Mouse (Mus musculus) lung, postnatal 4 days (tissue): ENCODE results near the gene Get4.

ENCODE experiments used
- DNase-seq, 2 experiments: peaks; one replicate each; pipeline ENCODE4 v3.0.0; 2021

The Get4 gene

GRCm38 (mm10) chr5:139252081-139252909, at the start of gene Get4:
TSS of gene Get4 (plus strand) at chr5:139252324.
- DNase-seq, result peak; percentile 100

DNA sequence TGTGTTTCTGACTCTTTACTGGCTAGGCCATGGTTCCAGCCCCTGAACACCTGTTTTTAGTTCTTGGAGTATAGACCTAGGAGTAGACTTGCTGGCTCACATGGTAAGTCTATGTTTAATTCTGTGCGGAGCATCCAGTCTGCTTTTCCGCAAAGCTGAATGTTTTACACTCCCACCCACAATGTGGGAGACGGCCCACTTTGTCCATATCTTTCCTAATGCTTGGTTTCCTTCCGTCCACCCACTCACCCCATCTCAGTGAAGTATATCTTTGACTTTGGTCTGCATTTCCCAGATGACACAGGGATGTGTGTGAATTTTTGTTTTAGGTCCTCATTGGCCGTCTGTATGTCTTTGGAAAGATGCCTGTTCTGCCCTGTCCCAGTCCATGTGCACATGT, 48.8 kb upstream of the Get4 start:
- DNase-seq, result no peak

DNA sequence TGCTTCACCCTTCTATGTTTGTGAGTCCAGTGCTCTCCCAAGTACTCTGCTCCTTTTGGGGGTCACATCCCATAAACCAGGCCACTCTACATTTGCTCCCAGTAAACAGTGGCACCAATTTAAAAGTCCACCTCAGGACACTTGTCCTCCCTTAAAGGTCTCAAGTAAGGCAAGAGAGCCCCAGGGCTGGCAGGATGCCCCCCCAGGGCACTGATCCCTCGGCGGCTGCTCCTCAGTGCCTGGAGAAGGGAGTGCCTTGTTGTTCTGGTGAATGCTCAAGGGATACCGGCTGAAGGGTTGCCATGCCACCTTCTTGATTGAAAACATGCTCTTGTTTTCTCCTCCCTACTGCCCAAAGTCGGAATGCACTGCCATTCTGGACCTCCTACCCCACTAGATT, 46.0 kb upstream of the Get4 start:
- DNase-seq, result no peak

- no peak for DNase-seq
These were observed 45.6 kb upstream of the Get4 start for GRCm38 (mm10) chr5:139206525-139206924.

GRCm38 (mm10) chr5:139208183-139208582, 43.9 kb upstream of the Get4 start:
- DNase-seq, result no peak

GRCm38 (mm10) chr5:139208871-139209684, 43.0 kb upstream of the Get4 start:
- DNase-seq, result no peak

GRCm38 (mm10) chr5:139209685-139210026, 42.5 kb upstream of the Get4 start:
- no peak for DNase-seq

DNA sequence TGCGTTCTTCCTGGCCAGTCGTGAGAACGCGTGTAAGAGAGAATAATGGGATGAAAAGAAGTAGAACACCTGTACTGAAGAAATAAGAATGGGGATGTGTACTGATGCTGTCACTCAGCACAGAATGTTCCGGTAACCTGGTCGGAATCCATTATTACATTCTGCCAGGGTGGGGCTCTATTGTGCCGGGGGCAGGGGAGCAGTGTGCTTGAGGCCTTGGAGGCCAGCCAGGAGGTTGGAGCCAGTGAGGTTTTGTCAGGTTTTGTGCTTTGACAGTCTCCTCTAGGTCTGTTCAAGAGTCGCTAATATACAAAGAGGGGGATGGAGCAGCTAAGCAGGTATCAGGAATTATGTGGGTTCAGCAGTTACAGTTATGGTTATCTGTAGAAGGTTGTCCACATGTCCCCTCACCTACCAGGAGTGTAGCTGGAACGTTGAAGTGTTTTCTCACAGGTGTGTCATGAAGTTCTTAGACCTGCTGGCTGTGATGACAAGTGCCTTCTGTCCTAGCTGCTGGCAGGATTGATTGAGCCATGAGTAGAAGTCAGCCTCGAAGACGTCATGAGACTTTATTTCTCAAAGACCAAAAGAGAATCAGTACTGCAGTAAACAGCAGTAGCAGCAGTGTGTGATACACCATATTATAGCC, 40.3 kb upstream of the Get4 start:
- peak in 1 of 2 experiments; percentile 36 for DNase-seq

- DNase-seq, result no peak
These were observed 37.8 kb upstream of the Get4 start for GRCm38 (mm10) chr5:139214298-139214697.

DNA sequence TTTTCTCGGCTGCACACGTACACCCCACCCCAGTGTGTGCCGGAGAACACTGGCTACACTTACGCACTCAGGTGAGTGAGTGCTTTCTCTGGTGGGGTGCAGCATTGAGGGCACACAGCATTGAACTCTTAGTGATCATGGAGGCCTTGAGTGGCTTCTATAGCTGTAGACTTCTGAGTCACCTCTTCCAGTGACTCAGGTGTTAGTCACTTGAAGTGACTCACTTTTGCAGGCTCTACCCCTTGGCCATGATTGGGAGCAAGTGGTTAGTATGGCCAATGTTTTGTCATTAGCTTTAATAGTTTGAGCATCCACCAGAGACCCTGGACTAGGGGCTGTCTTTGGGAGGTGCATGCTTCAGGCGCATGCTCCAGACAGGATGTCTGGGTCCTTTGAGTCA, 36.9 kb upstream of the Get4 start:
- DNase-seq, result no peak

DNA sequence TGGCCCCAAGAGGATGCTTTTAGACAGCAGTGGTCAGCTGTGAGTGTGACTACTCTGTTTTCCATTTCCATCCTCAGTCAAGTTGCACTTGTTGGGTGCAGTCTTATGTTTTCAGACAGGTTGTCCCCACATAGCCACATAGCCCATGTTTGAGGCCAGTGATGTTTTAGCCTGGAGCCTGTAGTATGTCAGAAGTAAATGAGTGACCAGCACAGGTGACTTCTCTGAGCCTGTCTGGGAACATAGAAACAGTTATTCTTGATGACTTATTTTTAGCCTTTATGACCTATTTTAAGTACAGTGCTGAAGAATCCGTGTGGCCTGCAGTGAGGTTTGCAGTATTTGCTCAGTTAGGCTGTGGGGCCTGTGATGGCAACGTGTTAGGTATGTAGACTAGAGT, 36.0 kb upstream of the Get4 start:
- DNase-seq, result no peak

- no peak for DNase-seq
These were observed 35.4 kb upstream of the Get4 start for GRCm38 (mm10) chr5:139216774-139217173.

GRCm38 (mm10) chr5:139220006-139220515, 32.1 kb upstream of the Get4 start:
- no peak for DNase-seq

DNA sequence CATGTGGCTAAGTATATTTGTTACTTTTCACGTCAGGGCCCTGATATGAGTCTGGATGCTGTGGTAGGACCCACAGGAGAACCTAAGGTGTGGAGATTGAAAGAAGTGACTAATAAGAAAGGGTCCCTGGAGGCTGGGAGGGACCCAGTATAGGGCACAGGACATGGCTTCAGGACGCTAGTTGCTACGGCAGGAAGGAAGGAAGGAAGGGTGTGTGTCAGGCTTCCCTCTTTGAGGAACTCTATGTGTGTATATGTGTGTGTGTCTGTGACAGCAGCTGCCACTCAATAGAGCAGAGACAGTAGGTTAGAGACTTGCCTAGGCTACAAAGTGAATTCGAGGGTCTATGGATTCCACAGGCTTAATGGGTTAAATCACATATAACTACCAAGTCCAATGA, 31.5 kb upstream of the Get4 start:
- peak; percentile 18 to 40 for DNase-seq

DNA sequence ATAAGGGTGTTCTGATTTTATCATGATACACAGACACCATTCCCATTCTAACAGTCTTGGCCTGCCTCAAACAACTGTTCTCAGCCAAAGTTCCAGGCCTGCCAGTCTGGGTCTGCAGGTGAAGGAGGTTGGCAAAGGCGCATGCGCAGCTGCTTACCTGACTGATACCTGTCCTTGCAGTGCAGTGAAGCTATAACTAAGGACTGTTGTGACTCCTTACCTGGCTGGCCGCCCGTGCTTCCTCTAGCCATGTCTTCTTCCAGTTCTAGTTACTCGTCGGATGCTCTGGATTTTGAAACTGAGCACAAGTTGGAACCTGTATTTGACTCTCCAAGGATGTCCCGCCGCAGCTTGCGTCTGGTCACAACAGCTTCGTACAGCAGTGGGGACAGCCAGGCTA, 28.8 kb upstream of the Get4 start:
- no peak for DNase-seq

DNA sequence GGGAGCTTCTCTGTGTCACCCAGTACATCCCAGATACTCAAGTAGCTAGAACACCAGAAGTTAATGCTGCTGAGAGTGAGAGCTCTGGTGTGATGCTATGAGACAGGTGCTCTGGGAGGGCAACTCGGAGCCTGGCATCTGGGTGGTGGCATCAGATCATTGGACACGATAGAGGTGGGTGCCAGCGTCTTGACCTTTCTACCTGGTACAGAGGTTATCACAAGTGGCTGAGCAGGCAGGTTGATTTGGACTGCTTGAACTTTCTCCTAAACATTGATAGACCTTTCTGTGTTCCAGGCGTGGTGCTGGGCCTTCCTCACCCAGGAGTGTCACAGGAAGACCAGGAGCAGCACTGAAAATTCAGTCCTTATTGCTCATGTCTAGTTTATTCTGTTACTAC, 24.9 kb upstream of the Get4 start:
- no peak for DNase-seq

GRCm38 (mm10) chr5:139227645-139228044, 24.5 kb upstream of the Get4 start:
- no peak for DNase-seq

DNA sequence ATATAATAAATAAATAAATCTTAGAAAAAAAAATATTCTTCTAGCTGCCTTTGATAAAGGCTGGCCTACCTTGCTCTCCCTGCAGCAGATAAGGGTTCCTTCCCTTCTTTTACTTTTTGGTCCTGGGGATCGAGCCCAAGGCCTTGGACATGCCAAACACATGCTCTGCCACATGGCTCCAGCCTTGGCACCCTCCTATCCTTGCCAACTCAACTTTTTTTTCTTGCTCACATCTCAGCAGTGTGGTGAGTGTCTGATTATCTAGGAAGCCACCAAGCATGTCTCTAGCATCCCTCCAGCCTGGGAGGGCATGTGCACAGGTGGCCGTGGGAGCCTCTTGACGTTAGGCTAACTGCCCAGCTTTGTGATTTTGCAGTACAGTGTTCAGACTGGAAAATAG, 23.8 kb upstream of the Get4 start:
- DNase-seq, result no peak

DNA sequence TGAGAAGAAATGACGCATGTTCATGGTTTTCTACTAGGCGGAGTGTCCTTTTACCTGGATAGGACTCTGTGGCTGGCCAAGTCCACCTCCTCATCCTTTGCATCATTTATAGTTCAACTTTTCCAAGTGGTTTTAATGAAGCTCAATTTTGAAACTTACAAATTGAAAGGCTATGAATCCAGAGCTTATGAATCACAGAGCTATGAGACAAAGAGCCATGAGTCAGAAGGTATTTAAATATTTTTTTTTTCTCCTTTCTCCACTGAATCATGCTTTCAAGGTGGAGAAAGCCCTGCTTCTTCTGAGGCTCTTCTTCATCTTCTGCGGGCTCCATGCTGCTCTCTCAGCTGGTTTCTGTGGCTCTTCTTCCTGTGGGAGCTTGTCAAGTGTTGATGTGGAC, 22.4 kb upstream of the Get4 start:
- DNase-seq, result no peak

- no peak for DNase-seq
These were observed 20.0 kb upstream of the Get4 start for GRCm38 (mm10) chr5:139232083-139232482.

- no peak for DNase-seq
These were observed 17.7 kb upstream of the Get4 start for GRCm38 (mm10) chr5:139234423-139234822.

GRCm38 (mm10) chr5:139237436-139237835, 14.7 kb upstream of the Get4 start:
- DNase-seq, result no peak

- no peak for DNase-seq
These were observed 10.9 kb upstream of the Get4 start for GRCm38 (mm10) chr5:139241022-139241761.
